Mouse (Mus musculus) ZHBTc4 (cell line): Measurements from ENCODE around the gene Kif2c.

ENCODE experiments used
- DNase-seq: peaks from one replicate; pipeline ENCODE4 v3.0.0-alpha.2; 2011; ENCODE audit warnings: low read depth, low spot score

Kif2c gene

GRCm38 (mm10) chr4:117138295-117139216 lies 43.9 kb downstream of the Kif2c start:
- DNase-seq = peak; percentile 89

- peak; percentile 58 for DNase-seq
Observed at GRCm38 (mm10) chr4:117136034-117136433, 46.4 kb downstream of the Kif2c start.

GRCm38 (mm10) chr4:117134601-117134995 lies 47.8 kb downstream of the Kif2c start:
- no peak for DNase-seq

- peak; percentile 98 for DNase-seq
Observed at GRCm38 (mm10) chr4:117133817-117134600, 48.4 kb downstream of the Kif2c start, which contains the start of gene Plk3. TSS of gene Plk3 (minus strand) at chr4:117133963.

GRCm38 (mm10) chr4:117133366-117133796 lies 49.1 kb downstream of the Kif2c start:
- peak; percentile 39 for DNase-seq

- no peak for DNase-seq
Observed at GRCm38 (mm10) chr4:117132794-117133143, 49.7 kb downstream of the Kif2c start.

- peak; percentile 95 for DNase-seq
Observed at GRCm38 (mm10) chr4:117131890-117132793, 50.3 kb downstream of the Kif2c start.

- DNase-seq = no peak
Observed at GRCm38 (mm10) chr4:117131198-117131597, 51.2 kb downstream of the Kif2c start.

- DNase-seq = no peak
Observed at GRCm38 (mm10) chr4:117130790-117131189, 51.6 kb downstream of the Kif2c start.

GRCm38 (mm10) chr4:117127991-117128686 lies 54.3 kb downstream of the Kif2c start:
- DNase-seq = no peak

- no peak for DNase-seq
Observed at GRCm38 (mm10) chr4:117126675-117127290, 55.7 kb downstream of the Kif2c start, which contains the start of gene Tctex1d4. TSS of gene Tctex1d4 (plus strand) at chr4:117126794.

GRCm38 (mm10) chr4:117125910-117126674 lies 56.3 kb downstream of the Kif2c start:
- DNase-seq = peak; percentile 97

- peak; percentile 89 for DNase-seq
Observed at GRCm38 (mm10) chr4:117125348-117125909, 57.0 kb downstream of the Kif2c start, which contains the start of gene Btbd19. TSS of gene Btbd19 (minus strand) at chr4:117125725.

GRCm38 (mm10) chr4:117124518-117125347 lies 57.7 kb downstream of the Kif2c start:
- DNase-seq = no peak

- no peak for DNase-seq
Observed at GRCm38 (mm10) chr4:117124218-117124517, 58.3 kb downstream of the Kif2c start.

GRCm38 (mm10) chr4:117123546-117124217 lies 58.8 kb downstream of the Kif2c start:
- DNase-seq = no peak

GRCm38 (mm10) chr4:117122209-117122608 lies 60.2 kb downstream of the Kif2c start:
- no peak for DNase-seq
